Mouse (Mus musculus): ENCODE results near the gene Nosip.

GRCm38 (mm10) chr7:45052862-45053116, 9.4 kb upstream of the Nosip start, which contains the start of gene Prr12:
- TF ChIP-seq CTCF (conservative IDR thresholded peaks at IDR 0.05 in 1 of 2, IDR thresholded peaks at IDR 0.05 in 1 of 2; ENCODE audit: low read depth in 2 of 2, low read length in 2 of 2) (no peak), SIN3A (IDR thresholded peaks at IDR 0.05; ENCODE audit: low read length) (no peak), EP300 (IDR thresholded peaks at IDR 0.05; ENCODE audit: low read length) (no peak), PAX5 (IDR thresholded peaks at IDR 0.05; ENCODE audit: low read length) (no peak), ZNF384 (IDR thresholded peaks at IDR 0.05; ENCODE audit: low read depth, low read length) (peak; percentile 84), RCOR1 (conservative IDR thresholded peaks at IDR 0.05; ENCODE audit: low read depth, low read length) (no peak), USF1 (IDR thresholded peaks at IDR 0.05; ENCODE audit: low read depth, low read length) (no peak), ELF1 (IDR thresholded peaks at IDR 0.05; ENCODE audit: low read depth, low read length) (no peak), ZKSCAN1 (IDR thresholded peaks at IDR 0.05; ENCODE audit: borderline replicate concordance, low read depth, low read length) (no peak), POLR2A (IDR thresholded peaks at IDR 0.05; ENCODE audit: low read depth, low read length) (no peak), CHD2 (IDR thresholded peaks at IDR 0.05; ENCODE audit: low read length) (no peak), MAZ (IDR thresholded peaks at IDR 0.05; ENCODE audit: low read depth, low read length) (no peak), GABPA (IDR thresholded peaks at IDR 0.05; ENCODE audit: insufficient replicate concordance, low read depth, low read length) (no peak), TCF12 (IDR thresholded peaks at IDR 0.05; ENCODE audit: low read depth, low read length) (no peak)

All from CH12.LX (cell line).